Mouse (Mus musculus) limb, embryonic 10.5 days (tissue): ENCODE data around the gene Sfpq. TPM values are rescaled to one million over a fixed set of nuclear protein-coding genes. Genes with fewer than 3 reads are reported as not detected.

Source experiments
- DNase-seq: peaks from one replicate; pipeline ENCODE4 v3.0.0-alpha.2; 2017; ENCODE audit warnings: low spot score
- H3K27ac ChIP-seq: fragments of 300-500 bp; sonication (generic); 2 replicates; pipeline ENCODE4 v1.5.1; 2016; ENCODE audit warnings: mild to moderate bottlenecking
- H3K27me3 ChIP-seq: fragments of 300-500 bp; sonication (generic); 2 replicates; pipeline ENCODE4 v1.6.1; 2016; ENCODE audit warnings: low read depth, mild to moderate bottlenecking; ENCODE audit not compliant: poor library complexity, severe bottlenecking
- H3K36me3 ChIP-seq: fragments of 300-500 bp; sonication (generic); 2 replicates; pipeline ENCODE4 v1.6.1; 2016; ENCODE audit warnings: mild to moderate bottlenecking, moderate library complexity
- H3K4me1 ChIP-seq: fragments of 300-500 bp; sonication (generic); 2 replicates; pipeline ENCODE4 v1.6.1; 2016
- H3K4me3 ChIP-seq: fragments of 300-500 bp; sonication (generic); 2 replicates; pipeline ENCODE4 v1.5.1; 2016; ENCODE audit warnings: mild to moderate bottlenecking, moderate library complexity
- H3K9me3 ChIP-seq: fragments of 300-500 bp; sonication (generic); replicated peaks from 2 replicates; pipeline ENCODE4 v1.6.1; 2016; ENCODE audit warnings: mild to moderate bottlenecking
- WGBS: fragments of 180-500 bp; shearing (Covaris S2); methylation state at CpG from one replicate; pipeline ENCODE4 v1.1.7; 2016; 5-methylcytosine and 5-hydroxymethylcytosine counted together
- polyA plus RNA-seq: library from polyadenylated mRNA; unstranded; fragments of >200 nt; fragmentation: Nextera tagmentation; extraction: Ambion mirVana; gene quantifications from 2 replicates; pipeline ENCODE4 v1.2.1, GENCODE M21; 2016

Sfpq gene
- polyA plus RNA-seq, 1 experiment from 2014 or later, result 122 TPM

- H3K27ac ChIP-seq, result no peak overlapping the region
- no peaks in the 10 kb centered on the region for H3K27me3 ChIP-seq
- H3K4me1 ChIP-seq, result no peaks in the 10 kb centered on the region
- DNase-seq, result no peak
- no peaks in the 10 kb centered on the region for H3K9me3 ChIP-seq
- WGBS, result 89% methylated on average over 3 of the region's 3 CpGs
- H3K4me3 ChIP-seq, result no peak overlapping the region
- peaks cover 96% of the 10 kb centered on the region for H3K36me3 ChIP-seq
Measured at GRCm38 (mm10) chr4:127038828-127039349, 17.8 kb downstream of the Sfpq start.

- H3K4me1 ChIP-seq, result no peaks in the 10 kb centered on the region
- no peak for DNase-seq
- WGBS, result 76% methylated on average over 3 of the region's 3 CpGs
- no peaks in the 10 kb centered on the region for H3K9me3 ChIP-seq
- no peak overlapping the region for H3K4me3 ChIP-seq
- H3K36me3 ChIP-seq, result peaks cover 96% of the 10 kb centered on the region
- no peaks in the 10 kb centered on the region for H3K27me3 ChIP-seq
- H3K27ac ChIP-seq, result no peak overlapping the region
Measured at GRCm38 (mm10) chr4:127039871-127040483, 18.9 kb downstream of the Sfpq start.

- Histone ChIP-seq H3K27ac (no peak overlapping the region), H3K9me3 (no peaks in the 10 kb centered on the region), H3K4me3 (no peak overlapping the region), H3K4me1 (no peaks in the 10 kb centered on the region), H3K27me3 (no peaks in the 10 kb centered on the region), H3K36me3 (peaks cover 96% of the 10 kb centered on the region)
- no peak for DNase-seq
- 89% methylated on average over 4 of the region's 4 CpGs for WGBS
Measured at GRCm38 (mm10) chr4:127043540-127043939, 22.4 kb downstream of the Sfpq start.

GRCm38 (mm10) chr4:127051121-127051520 is 30.0 kb downstream of the Sfpq start:
- peaks cover 97% of the 10 kb centered on the region for H3K36me3 ChIP-seq
- H3K4me3 ChIP-seq, result no peak overlapping the region
- no peaks in the 10 kb centered on the region for H3K4me1 ChIP-seq
- no peak for DNase-seq
- no peaks in the 10 kb centered on the region for H3K9me3 ChIP-seq
- no peak overlapping the region for H3K27ac ChIP-seq
- no peaks in the 10 kb centered on the region for H3K27me3 ChIP-seq
- 90% methylated on average over 8 of the region's 8 CpGs for WGBS

GRCm38 (mm10) chr4:127053071-127053470 is 31.9 kb downstream of the Sfpq start:
- Histone ChIP-seq H3K9me3 (no peaks in the 10 kb centered on the region), H3K36me3 (peaks cover 95% of the 10 kb centered on the region), H3K27me3 (no peaks in the 10 kb centered on the region), H3K27ac (no peak overlapping the region), H3K4me3 (no peak overlapping the region), H3K4me1 (no peaks in the 10 kb centered on the region)
- DNase-seq, result no peak
- WGBS, result 95% methylated on average over 5 of the region's 5 CpGs

GRCm38 (mm10) chr4:127054522-127055198 is 33.5 kb downstream of the Sfpq start:
- Histone ChIP-seq H3K4me1 (no peaks in the 10 kb centered on the region), H3K36me3 (peaks cover 95% of the 10 kb centered on the region), H3K4me3 (no peak overlapping the region), H3K27ac (no peak overlapping the region), H3K27me3 (no peaks in the 10 kb centered on the region), H3K9me3 (no peaks in the 10 kb centered on the region)
- DNase-seq, result no peak
- 81% methylated on average over 7 of the region's 7 CpGs for WGBS

- no peaks in the 10 kb centered on the region for H3K9me3 ChIP-seq
- peak; percentile 94 for DNase-seq
- H3K4me1 ChIP-seq, result no peaks in the 10 kb centered on the region
- H3K27ac ChIP-seq, result peak within 1 kb of the TSS; percentile 89
- WGBS, result 1% methylated on average over 38 of the region's 38 CpGs
- H3K4me3 ChIP-seq, result peak within 1 kb of the TSS; percentile 83
- peaks cover 41% of the 10 kb centered on the region for H3K36me3 ChIP-seq
- H3K27me3 ChIP-seq, result no peaks in the 10 kb centered on the region
Measured at GRCm38 (mm10) chr4:127060585-127061290, 39.6 kb downstream of the Sfpq start, which contains the start of gene Zmym1. TSS of gene Zmym1 (minus strand) at chr4:127061152.

GRCm38 (mm10) chr4:127064051-127064450 is 42.9 kb downstream of the Sfpq start:
- Histone ChIP-seq H3K9me3 (no peaks in the 10 kb centered on the region), H3K36me3 (peaks cover 9% of the 10 kb centered on the region), H3K4me3 (no peak overlapping the region), H3K4me1 (no peaks in the 10 kb centered on the region), H3K27me3 (no peaks in the 10 kb centered on the region), H3K27ac (no peak overlapping the region)
- no peak for DNase-seq
- WGBS, result 58% methylated on average over 1 of the region's 1 CpGs

GRCm38 (mm10) chr4:127074915-127075314 is 53.8 kb downstream of the Sfpq start:
- no peak overlapping the region for H3K27ac ChIP-seq
- DNase-seq, result no peak
- H3K4me1 ChIP-seq, result peaks cover 8% of the 10 kb centered on the region
- H3K4me3 ChIP-seq, result no peak overlapping the region
- WGBS, result 69% methylated on average over 1 of the region's 1 CpGs
- no peaks in the 10 kb centered on the region for H3K36me3 ChIP-seq
- no peaks in the 10 kb centered on the region for H3K27me3 ChIP-seq
- no peaks in the 10 kb centered on the region for H3K9me3 ChIP-seq

- Histone ChIP-seq H3K27me3 (no peaks in the 10 kb centered on the region), H3K4me1 (peaks cover 8% of the 10 kb centered on the region), H3K27ac (peak within 1 kb of the TSS; percentile 91), H3K9me3 (no peaks in the 10 kb centered on the region), H3K36me3 (no peaks in the 10 kb centered on the region), H3K4me3 (peak within 1 kb of the TSS; percentile 69)
- WGBS, result under 1% methylated on average over 46 of the region's 46 CpGs
- DNase-seq, result peak; percentile 97
Measured at GRCm38 (mm10) chr4:127076875-127077548, 55.9 kb downstream of the Sfpq start, which contains the start of gene Zmym6. TSS of gene Zmym6 (plus strand) at chr4:127077383.

GRCm38 (mm10) chr4:127080806-127081205 is 59.7 kb downstream of the Sfpq start:
- H3K4me1 ChIP-seq, result peaks cover 8% of the 10 kb centered on the region
- no peak overlapping the region for H3K27ac ChIP-seq
- H3K27me3 ChIP-seq, result no peaks in the 10 kb centered on the region
- H3K36me3 ChIP-seq, result 0 out of 2 replicates have a peak, but pooled peaks cover 2% of the 10 kb centered on the region
- H3K9me3 ChIP-seq, result no peaks in the 10 kb centered on the region
- H3K4me3 ChIP-seq, result no peak overlapping the region
- no peak for DNase-seq
- 35% methylated on average over 1 of the region's 1 CpGs for WGBS

GRCm38 (mm10) chr4:127083131-127083530 is 62.0 kb downstream of the Sfpq start:
- H3K4me3 ChIP-seq, result no peak overlapping the region
- H3K27ac ChIP-seq, result no peak overlapping the region
- no peaks in the 10 kb centered on the region for H3K4me1 ChIP-seq
- WGBS, result 88% methylated on average over 2 of the region's 2 CpGs
- peaks cover 2% of the 10 kb centered on the region; the same call in 1 of the 2 replicates for H3K36me3 ChIP-seq
- H3K27me3 ChIP-seq, result no peaks in the 10 kb centered on the region
- H3K9me3 ChIP-seq, result no peaks in the 10 kb centered on the region
- no peak for DNase-seq
